Mouse (Mus musculus): Measurements from ENCODE around the gene Chrna5. TPM values are rescaled to one million over a fixed set of nuclear protein-coding genes. Genes with fewer than 3 reads are reported as not detected.
"Not testable (repeated sequence)": the region's sequence is repeated elsewhere in the genome, so short reads cannot be mapped to it uniquely, and the experiment has no call there.

Gene Chrna5
- polyA plus RNA-seq (2015; fragmentation: Nextera tagmentation; extraction: Ambion mirVana), result 0.14 and 0.25 TPM in 2 replicates

- peaks cover 11% of the 10 kb centered on the region; the same call in 1 of the 2 replicates for H3K4me1 ChIP-seq
- WGBS, result 70% methylated on average over 8 of the region's 8 CpGs
- H3K36me3 ChIP-seq, result no peaks in the 10 kb centered on the region
- ATAC-seq (ENCODE audit: borderline replicate concordance, extremely low read depth, low FRiP score, low TSS enrichment), result no peak
- peak within 1 kb of the TSS; percentile 32 for H3K9ac ChIP-seq
- peak within 1 kb of the TSS; percentile 98 for H3K4me2 ChIP-seq
- H3K9me3 ChIP-seq, result no peaks in the 10 kb centered on the region
- peaks cover 55% of the 10 kb centered on the region for H3K27me3 ChIP-seq
- H3K4me3 ChIP-seq, result peak within 1 kb of the TSS; percentile 58
- H3K27ac ChIP-seq, result no peak within 1 kb of the TSS
Observed at GRCm38 (mm10) chr9:54980674-54981073, at the start of gene Chrna5. Gene Chrna5, plus strand, starts transcription at chr9:54980880.

- Histone ChIP-seq H3K9me3 (no peaks in the 10 kb centered on the region), H3K27ac (no peak overlapping the region), H3K27me3 (no peaks in the 10 kb centered on the region), H3K4me2 (no peak overlapping the region), H3K9ac (no peak overlapping the region), H3K4me1 (no peaks in the 10 kb centered on the region), H3K4me3 (no peak overlapping the region), H3K36me3 (no peaks in the 10 kb centered on the region)
- no peak for ATAC-seq (ENCODE audit: borderline replicate concordance, extremely low read depth, low FRiP score, low TSS enrichment)
- 4% methylated on average over 1 of the region's 1 CpGs for WGBS
Observed at GRCm38 (mm10) chr9:54931765-54932164, 48.9 kb upstream of the Chrna5 start.

- H3K9ac ChIP-seq, result no peak overlapping the region
- no peaks in the 10 kb centered on the region for H3K36me3 ChIP-seq
- H3K9me3 ChIP-seq, result no peaks in the 10 kb centered on the region
- no peaks in the 10 kb centered on the region for H3K4me1 ChIP-seq
- ATAC-seq (ENCODE audit: borderline replicate concordance, extremely low read depth, low FRiP score, low TSS enrichment), result no peak
- WGBS, result 55% methylated on average over 2 of the region's 2 CpGs
- H3K27ac ChIP-seq, result no peak overlapping the region
- H3K27me3 ChIP-seq, result no peaks in the 10 kb centered on the region
- H3K4me3 ChIP-seq, result no peak overlapping the region
- no peak overlapping the region for H3K4me2 ChIP-seq
Observed at GRCm38 (mm10) chr9:54932379-54932778, 48.3 kb upstream of the Chrna5 start.

GRCm38 (mm10) chr9:54942071-54942470 lies 38.6 kb upstream of the Chrna5 start:
- Histone ChIP-seq H3K4me1 (no peaks in the 10 kb centered on the region), H3K4me3 (no peak overlapping the region), H3K36me3 (no peaks in the 10 kb centered on the region), H3K9me3 (no peaks in the 10 kb centered on the region), H3K27ac (no peak overlapping the region), H3K4me2 (no peak overlapping the region), H3K27me3 (no peaks in the 10 kb centered on the region), H3K9ac (no peak overlapping the region)
- 80% methylated on average over 4 of the region's 4 CpGs for WGBS
- no peak for ATAC-seq (ENCODE audit: borderline replicate concordance, extremely low read depth, low FRiP score, low TSS enrichment)

GRCm38 (mm10) chr9:54944467-54944866 lies 36.2 kb upstream of the Chrna5 start:
- 56% methylated on average over 2 of the region's 2 CpGs for WGBS
- Histone ChIP-seq H3K9ac (no peak overlapping the region), H3K4me3 (no peak overlapping the region), H3K4me2 (no peak overlapping the region), H3K4me1 (no peaks in the 10 kb centered on the region), H3K27ac (no peak overlapping the region), H3K9me3 (no peaks in the 10 kb centered on the region), H3K36me3 (no peaks in the 10 kb centered on the region), H3K27me3 (no peaks in the 10 kb centered on the region)
- no peak for ATAC-seq (ENCODE audit: borderline replicate concordance, extremely low read depth, low FRiP score, low TSS enrichment)

GRCm38 (mm10) chr9:54946256-54946655 lies 34.4 kb upstream of the Chrna5 start:
- H3K4me3 ChIP-seq, result no peak overlapping the region
- H3K4me1 ChIP-seq, result peaks cover under 1% of the 10 kb centered on the region; the same call in 1 of the 2 replicates
- ATAC-seq (ENCODE audit: borderline replicate concordance, extremely low read depth, low FRiP score, low TSS enrichment), result no peak
- no peak overlapping the region for H3K4me2 ChIP-seq
- WGBS, result 69% methylated on average over 16 of the region's 16 CpGs
- H3K9me3 ChIP-seq, result no peaks in the 10 kb centered on the region
- no peak overlapping the region for H3K27ac ChIP-seq
- H3K9ac ChIP-seq, result no peak overlapping the region
- H3K36me3 ChIP-seq, result no peaks in the 10 kb centered on the region
- H3K27me3 ChIP-seq, result no peaks in the 10 kb centered on the region

GRCm38 (mm10) chr9:54949465-54949864 lies 31.2 kb upstream of the Chrna5 start:
- no peak overlapping the region for H3K4me3 ChIP-seq
- H3K4me2 ChIP-seq, result no peak overlapping the region
- no peaks in the 10 kb centered on the region for H3K27me3 ChIP-seq
- H3K9me3 ChIP-seq, result no peaks in the 10 kb centered on the region
- H3K27ac ChIP-seq, result no peak overlapping the region
- no peak for ATAC-seq (ENCODE audit: borderline replicate concordance, extremely low read depth, low FRiP score, low TSS enrichment)
- H3K9ac ChIP-seq, result no peak overlapping the region
- peaks cover 12% of the 10 kb centered on the region; the same call in 1 of the 2 replicates for H3K36me3 ChIP-seq
- H3K4me1 ChIP-seq, result peaks cover 6% of the 10 kb centered on the region

GRCm38 (mm10) chr9:54950162-54950561 lies 30.5 kb upstream of the Chrna5 start:
- H3K9me3 ChIP-seq, H3K4me1 ChIP-seq, H3K27me3 ChIP-seq: not testable (repeated sequence)
- H3K4me2 ChIP-seq, result peak overlapping the region; percentile 60
- peak overlapping the region; percentile 92; the same call in 1 of the 2 replicates for H3K27ac ChIP-seq
- H3K9ac ChIP-seq, result peak overlapping the region; percentile 92
- WGBS, result 40% methylated on average over 8 of the region's 8 CpGs
- H3K4me3 ChIP-seq, result peak overlapping the region; percentile 96
- ATAC-seq (ENCODE audit: borderline replicate concordance, extremely low read depth, low FRiP score, low TSS enrichment), result 0 out of 2 replicates have a peak, but pooled peaks have one; percentile 47
- H3K36me3 ChIP-seq, result peaks cover 17% of the 10 kb centered on the region

GRCm38 (mm10) chr9:54950575-54951321 lies 29.9 kb upstream of the Chrna5 start, which contains the start of the genes Psma4 and AY074887:
Gene Psma4, plus strand, starts transcription at chr9:54950790.
Gene AY074887, minus strand, starts transcription at chr9:54950998.
- Histone ChIP-seq H3K4me1 (peaks cover 6% of the 10 kb centered on the region), H3K9ac (peak within 1 kb of the TSS; percentile 92), H3K27ac (peak within 1 kb of the TSS; percentile 92), H3K4me3 (peak within 1 kb of the TSS; percentile 96), H3K27me3 (no peaks in the 10 kb centered on the region), H3K36me3 (peaks cover 23% of the 10 kb centered on the region), H3K4me2 (peak within 1 kb of the TSS; percentile 60), H3K9me3 (no peaks in the 10 kb centered on the region)
- peak; percentile 100 for ATAC-seq (ENCODE audit: borderline replicate concordance, extremely low read depth, low FRiP score, low TSS enrichment)
- WGBS, result under 1% methylated on average over 65 of the region's 65 CpGs

GRCm38 (mm10) chr9:54961059-54961458 lies 19.6 kb upstream of the Chrna5 start:
- WGBS, result 83% methylated on average over 4 of the region's 4 CpGs
- no peak overlapping the region for H3K4me2 ChIP-seq

GRCm38 (mm10) chr9:54963669-54964068 lies 17.0 kb upstream of the Chrna5 start:
- no peak for ATAC-seq (ENCODE audit: borderline replicate concordance, extremely low read depth, low FRiP score, low TSS enrichment)
- peaks cover 11% of the 10 kb centered on the region for H3K36me3 ChIP-seq
- H3K4me2 ChIP-seq, result no peak overlapping the region
- no peak overlapping the region for H3K27ac ChIP-seq
- no peaks in the 10 kb centered on the region for H3K27me3 ChIP-seq
- H3K9ac ChIP-seq, result no peak overlapping the region
- 0 out of 2 replicates have a peak, but pooled peaks cover 4% of the 10 kb centered on the region for H3K9me3 ChIP-seq
- no peak overlapping the region for H3K4me3 ChIP-seq
- H3K4me1 ChIP-seq, result no peaks in the 10 kb centered on the region

More at GRCm38 (mm10) chr9:54961059-54961458, 19.6 kb upstream of the Chrna5 start:
- no peak for ATAC-seq (ENCODE audit: borderline replicate concordance, extremely low read depth, low FRiP score, low TSS enrichment)
- H3K36me3 ChIP-seq, result peaks cover 31% of the 10 kb centered on the region
- H3K4me1 ChIP-seq, result no peaks in the 10 kb centered on the region
- H3K4me3 ChIP-seq, result no peak overlapping the region
- H3K27me3 ChIP-seq, result no peaks in the 10 kb centered on the region
- no peak overlapping the region for H3K27ac ChIP-seq
- H3K9ac ChIP-seq, result no peak overlapping the region
- 0 out of 2 replicates have a peak, but pooled peaks cover 4% of the 10 kb centered on the region for H3K9me3 ChIP-seq

GRCm38 (mm10) chr9:54969972-54970637 lies 10.6 kb upstream of the Chrna5 start:
- Histone ChIP-seq H3K4me3 (no peak overlapping the region), H3K9me3 (no peaks in the 10 kb centered on the region), H3K4me2 (no peak overlapping the region), H3K27ac (no peak overlapping the region), H3K9ac (no peak overlapping the region), H3K36me3 (no peaks in the 10 kb centered on the region), H3K27me3 (no peaks in the 10 kb centered on the region), H3K4me1 (no peaks in the 10 kb centered on the region)
- ATAC-seq (ENCODE audit: borderline replicate concordance, extremely low read depth, low FRiP score, low TSS enrichment), result no peak
- 55% methylated on average over 8 of the region's 8 CpGs for WGBS
